Mouse (Mus musculus) left cerebral cortex, postnatal 36 days (tissue): ENCODE measurements at regions not wholly inside any gene's neighbourhood (a gene's known extent, or its start where the extent isn't known, plus 50 kb on each side); places are given as distances from the start of the nearest gene placed in this dataset.
A peak's percentile ranks its signal among the peaks of the same experiment; 100 is the strongest.

ENCODE experiments used
- DNase-seq, 2 experiments: peaks; one replicate each; pipeline ENCODE4 v3.0.0; 2021 to 2022; ENCODE audit warnings: low spot score in 2 of 2, mixed read lengths in 1 of 2
- intact Hi-C: fragments of 180-260 bp; cut with DNase I; formaldehyde crosslinking; loops from one replicate; pipeline ENCODE4 v1.15.1; 2025

DNA sequence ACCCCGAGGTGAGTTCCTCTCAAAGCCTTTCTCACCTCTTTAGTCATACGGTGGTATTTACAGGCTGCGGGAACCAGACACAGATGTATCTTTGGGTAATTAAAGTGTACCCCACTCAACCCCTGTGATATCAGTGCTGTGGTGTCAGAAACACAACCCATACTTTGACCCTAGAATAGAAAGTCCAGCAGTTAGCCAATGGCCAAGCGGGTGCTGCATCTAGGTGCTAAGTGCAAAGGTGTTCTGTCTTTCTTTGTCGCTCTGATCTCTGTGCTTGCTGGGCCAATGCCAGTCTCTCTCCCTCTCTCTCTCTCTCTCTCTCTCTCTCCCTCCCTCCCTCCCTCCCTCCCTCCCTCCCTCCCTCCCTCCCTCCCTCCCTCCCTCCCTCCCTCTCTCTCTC is 107.6 kb downstream of the Cxcl12 start:
- intact Hi-C loops: no loop called here
- DNase-seq: no peak

DNA sequence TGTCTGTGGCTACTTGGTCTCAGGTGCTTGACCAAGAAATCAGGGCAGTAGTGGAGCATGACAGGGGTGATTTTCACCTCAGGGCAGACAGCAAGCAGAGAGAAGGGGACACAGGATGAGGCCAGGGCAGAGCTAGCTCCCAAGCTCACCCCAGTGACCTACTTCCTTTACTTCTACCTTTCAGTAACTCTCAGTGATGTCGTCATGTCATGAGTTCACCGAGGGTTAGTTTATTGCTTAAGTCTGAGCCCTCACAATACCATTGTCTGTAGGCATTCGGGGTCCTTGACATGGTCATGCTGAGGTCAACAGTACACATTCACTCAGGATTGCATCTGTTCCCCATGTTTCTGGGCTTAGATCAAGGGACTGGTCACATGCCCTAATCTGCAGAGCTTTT is 108.5 kb downstream of the Cxcl12 start:
- no peak for DNase-seq
- intact Hi-C loops: no loop called here

DNA sequence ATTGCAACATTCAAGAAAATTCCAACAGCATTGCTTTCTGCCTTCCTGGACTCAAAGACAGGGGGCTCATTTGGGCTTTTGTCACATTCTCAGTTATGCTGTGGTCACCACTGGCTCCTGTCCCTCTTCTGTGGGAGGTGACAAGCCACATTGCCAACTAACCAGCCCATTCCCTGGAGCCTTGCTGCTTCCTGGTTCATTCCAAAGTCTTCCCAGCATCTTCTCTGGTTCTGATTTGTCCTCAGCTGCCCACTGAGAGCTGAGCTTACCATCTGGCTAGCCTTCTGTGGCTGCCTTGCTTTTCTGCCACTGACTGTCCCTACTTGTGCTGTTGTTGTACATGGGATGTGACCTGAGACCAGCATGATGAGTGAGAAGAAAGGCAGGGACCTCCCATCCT is 111.0 kb downstream of the Cxcl12 start:
- intact Hi-C loops: no loop called here

DNA sequence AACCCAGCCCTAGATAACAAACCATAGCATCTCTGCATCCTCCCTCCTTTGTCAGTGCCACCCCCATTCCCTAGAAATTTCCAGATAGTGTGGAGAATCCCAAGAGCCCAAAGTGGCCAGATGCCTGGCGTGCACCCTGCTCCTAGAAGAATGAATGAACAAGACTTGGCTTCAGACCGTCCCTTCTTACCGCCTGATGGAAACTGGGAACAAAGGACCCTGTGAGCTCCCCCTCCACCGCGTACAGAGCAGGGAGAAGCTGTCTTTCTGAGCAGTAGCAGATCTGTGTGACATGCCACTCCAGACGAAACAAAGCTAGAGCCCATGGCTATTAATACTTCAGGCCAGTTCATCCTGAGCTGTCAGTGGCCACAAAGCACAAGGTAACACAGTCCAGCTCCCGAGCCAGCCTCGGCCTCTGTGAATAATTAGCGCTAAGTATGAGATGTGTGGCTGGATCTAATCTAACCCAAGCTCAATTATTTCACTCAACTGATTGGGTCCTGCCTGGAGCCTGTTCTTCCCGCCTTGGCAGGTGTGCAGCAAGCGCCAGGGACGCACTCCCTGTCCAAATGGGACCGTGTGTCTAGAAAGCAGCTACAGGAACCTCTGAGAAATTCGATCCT is 111.6 kb downstream of the Cxcl12 start:
- intact Hi-C loops: no loop called here
- DNase-seq: no peak

More for the DNA sequence above, 111.0 kb downstream of the Cxcl12 start:
- DNase-seq: peak; percentile 29 to 35

DNA sequence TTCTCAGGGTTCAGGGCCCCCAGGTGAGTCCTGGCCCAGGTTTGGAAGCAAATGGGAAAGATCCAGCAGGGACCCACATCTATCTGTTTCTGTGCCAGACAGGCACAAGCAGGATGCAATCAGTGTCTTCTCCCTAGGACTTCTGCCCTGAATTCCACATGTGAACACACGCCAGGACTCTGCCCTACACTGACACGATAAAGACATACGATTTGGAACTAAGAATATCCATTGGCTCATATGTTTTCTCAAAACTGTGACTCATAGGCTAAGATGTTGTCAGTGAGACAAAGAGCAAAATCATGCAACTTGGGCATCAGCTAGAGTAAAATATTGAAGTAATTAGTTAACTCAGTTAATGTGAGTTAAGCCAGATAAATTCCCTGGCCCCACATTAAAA is 112.6 kb downstream of the Cxcl12 start:
- DNase-seq: no peak
- intact Hi-C loops: no loop called here

DNA sequence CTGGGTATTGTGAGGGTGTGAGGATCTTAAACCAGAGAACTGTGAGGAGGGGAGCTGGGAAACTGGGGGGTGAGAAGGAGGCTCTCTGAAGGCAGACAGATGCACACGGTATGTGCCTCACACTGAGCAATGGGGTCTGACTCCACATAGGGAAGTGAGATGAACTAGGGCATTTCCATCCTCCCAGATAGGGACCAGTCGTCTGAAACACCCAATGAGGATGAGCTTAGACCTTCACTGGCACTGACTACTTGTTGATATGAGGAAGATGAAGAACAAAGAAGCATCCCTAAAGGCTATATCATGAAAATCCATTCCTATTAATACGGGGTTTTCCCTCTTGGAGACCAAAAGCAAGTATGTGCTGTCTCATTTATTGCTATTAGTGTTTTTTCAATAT is 115.3 kb downstream of the Cxcl12 start:
- intact Hi-C loops: no loop called here

DNA sequence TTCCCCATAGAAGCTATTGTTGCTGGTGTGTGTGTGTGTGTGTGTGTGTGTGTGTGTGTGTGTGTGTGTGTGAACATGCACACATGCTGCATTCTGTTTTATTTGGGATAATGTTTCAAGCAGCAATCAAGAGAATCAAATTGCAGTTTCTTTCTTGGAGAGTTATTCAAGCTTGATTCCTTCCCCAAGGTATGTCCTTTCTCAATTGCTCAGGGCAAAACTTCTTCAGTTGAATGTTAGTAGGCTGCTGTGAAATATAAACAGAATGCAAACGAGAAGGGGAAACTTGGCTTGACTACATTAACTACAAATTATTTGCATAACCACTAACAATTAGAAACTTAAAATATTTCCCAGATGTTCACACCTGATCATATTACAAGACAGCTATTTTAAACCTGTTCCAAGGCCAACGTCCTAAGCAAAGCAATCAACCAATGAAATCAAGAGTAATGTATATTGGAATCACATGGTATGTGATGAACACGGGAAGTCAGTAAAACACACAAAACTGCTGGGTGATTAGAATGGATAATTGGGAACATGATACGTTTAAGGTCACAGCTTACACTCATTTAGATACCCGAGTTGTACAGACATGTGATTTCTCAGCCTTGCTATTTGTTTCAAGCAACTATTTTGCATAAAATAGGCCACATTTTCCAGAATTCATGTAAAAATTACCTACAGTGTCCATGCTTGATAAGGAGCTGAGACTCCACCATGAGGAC is 116.2 kb downstream of the Cxcl12 start:
- no peak for DNase-seq
- intact Hi-C loops: no loop called here

More for the DNA sequence above, 115.3 kb downstream of the Cxcl12 start:
- no peak for DNase-seq

DNA sequence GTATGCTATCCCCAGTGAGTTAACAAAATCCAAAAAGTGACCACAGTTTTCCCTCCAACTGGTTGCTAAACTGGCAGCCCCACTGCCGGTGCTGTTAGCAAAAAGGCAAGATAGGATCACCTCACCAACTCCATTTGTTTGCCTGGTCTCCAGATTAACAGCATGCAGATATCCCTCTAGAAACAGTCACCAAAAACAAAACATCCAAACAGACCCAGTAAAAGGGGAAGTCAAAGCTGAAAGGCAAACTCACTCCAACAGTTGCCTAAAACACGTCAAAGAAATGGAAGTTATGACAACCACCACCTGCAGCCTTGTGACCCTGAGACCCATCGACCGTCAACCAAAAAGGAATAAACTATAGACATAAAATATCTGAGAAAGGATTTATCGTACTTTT is 119.1 kb downstream of the Cxcl12 start:
- no peak for DNase-seq
- intact Hi-C loops: no loop called here

DNA sequence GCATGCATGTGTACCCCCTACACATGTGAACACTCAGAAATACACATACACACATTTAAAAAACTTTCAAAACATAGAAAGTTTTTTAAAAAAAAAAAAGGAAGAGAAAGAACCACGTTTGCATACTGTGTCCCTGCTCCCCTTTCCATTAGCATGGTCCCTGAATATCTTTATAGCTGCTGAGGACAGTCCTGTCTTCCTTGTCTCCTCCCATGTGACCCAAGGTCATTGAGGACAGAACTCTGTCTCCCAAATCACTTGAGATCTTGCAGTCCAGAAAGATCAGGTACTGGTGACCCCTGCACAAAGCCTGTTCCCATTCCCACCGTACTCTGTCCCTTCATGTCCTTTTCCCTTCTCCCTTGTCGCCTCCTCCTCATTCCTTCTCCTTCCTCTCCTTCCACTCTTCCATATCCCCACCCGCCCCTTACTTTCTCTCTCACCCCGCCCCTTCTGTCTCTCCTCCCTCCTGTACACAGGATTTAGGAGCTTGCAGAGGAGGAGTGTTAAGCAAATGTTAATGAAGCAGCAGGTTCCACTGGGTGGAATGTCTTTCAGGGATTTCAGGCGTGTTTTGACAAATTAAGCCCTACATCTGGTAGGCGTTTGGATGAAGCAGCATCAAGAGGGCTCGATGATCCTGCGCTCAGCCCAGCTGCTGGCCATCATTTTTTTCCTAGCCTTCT is 125.6 kb downstream of the Cxcl12 start:
- intact Hi-C loops: no loop called here
- no peak for DNase-seq

DNA sequence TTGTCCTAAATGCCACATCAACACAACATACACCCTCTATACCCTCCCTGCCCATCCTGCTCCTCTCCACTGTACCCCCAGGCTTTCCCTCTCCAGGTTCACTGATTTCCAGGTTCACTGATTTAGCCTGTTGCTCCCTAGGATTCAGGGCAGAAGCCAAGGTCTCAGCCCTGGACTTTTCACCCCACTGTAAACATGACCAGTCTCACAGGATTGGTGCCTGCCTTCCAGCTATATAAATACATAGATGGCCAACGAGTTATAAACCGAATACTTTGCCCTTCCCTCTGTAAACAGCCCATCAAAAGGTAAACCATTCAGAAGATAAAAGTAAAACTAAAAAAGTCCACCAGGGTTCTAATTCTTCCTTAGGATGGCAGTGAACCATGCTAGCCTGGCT is 129.6 kb downstream of the Cxcl12 start:
- no peak for DNase-seq
- intact Hi-C loops: no loop called here

DNA sequence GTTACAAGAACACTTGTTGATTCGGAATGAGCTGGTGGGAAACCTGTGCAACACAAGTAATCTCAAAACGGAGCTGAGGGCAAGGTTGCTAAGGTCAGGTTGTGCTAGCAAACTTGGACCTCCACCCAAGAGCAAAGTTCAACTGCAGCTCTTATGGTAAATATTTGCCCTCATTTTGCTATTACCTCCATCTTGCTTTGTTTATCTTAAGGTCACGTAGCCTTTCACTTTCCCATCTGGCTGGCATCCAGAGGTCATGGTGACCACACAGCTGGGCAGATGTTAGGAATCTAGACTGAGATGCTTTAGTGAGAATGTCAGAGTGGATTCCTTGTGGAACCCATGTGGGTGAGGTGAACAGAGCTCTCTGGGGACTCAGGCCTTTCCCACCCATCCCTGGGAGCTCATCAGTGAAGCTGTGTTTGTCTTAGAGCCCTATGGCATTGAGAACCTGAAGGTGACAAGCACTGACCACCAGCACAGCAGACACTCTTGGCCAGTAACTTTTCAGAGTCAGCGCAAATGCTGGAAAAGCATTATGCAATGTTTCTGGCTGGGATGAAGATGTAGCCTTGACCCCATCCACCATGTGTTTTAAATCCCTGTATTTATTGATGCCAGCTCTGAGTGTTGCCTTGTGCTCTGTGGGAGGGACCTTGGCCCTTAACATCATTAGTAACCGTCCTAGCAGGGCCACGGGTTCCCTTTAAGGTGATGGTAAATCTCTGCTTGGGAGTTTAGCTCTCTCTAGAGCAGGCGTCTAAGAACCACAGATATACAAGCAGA is 131.4 kb downstream of the Cxcl12 start:
- intact Hi-C loops: no loop called here
- no peak for DNase-seq

DNA sequence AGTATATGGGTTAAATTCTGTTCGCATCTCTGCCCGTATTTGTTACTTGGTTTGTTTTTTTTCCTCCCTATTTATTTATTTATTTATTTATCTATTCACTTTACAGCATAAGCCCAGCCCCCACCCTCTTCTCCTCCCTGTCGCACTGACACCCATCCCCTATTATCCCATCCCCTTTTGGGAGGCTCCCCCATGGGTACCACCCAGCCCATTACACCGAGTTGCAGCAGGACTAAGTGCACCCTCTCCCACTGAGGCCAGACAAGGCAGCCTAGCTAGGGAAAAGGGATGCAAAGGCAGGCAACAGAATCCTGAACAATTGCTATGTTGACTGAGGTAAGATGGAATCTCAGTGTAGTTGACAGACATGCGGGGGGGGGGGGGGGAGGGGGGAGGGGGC is 135.0 kb downstream of the Cxcl12 start:
- intact Hi-C loops: no loop called here
- DNase-seq: no peak

DNA sequence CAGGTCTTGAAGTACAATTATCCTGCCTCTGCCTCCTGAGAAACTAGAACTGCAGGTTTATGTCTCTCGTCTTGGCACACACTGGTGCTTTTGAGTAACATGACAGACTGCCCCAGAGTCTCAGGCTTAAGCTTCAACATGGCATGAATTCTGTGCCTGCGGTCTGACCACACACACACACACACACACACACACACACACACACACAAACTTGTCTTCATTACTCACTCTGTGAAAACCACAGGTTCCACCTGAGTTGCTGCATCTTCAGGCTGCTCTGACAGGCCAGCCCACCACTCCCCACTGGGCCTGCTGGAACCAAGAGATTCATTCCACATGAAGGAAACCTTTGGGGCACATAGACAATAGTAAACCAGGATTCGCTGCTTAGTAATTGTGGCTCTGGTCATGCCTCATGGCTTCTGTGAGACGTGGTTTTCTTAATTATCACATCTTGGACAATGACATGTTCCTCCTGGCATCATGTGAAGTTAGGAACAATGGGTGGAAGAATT is 137.5 kb downstream of the Cxcl12 start:
- DNase-seq: no peak
- intact Hi-C loops: no loop called here

DNA sequence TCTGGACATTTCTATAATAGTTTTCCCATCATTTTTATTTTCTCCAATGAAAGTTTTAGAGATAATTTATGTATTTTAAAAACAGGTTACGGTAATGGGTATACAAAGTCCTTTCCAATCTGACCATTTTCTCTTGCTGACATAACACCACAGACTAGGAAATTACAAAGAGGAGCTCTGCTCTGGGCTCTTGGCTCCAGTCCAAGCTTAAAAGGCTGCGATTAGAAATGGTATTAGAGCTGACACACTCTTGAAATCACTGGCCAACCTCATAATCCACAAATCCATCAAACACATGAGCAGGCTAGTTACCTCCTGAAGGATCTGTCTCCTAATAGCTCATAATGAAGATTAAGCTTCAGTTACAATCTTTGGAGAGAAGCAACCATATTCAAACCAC is 140.3 kb downstream of the Cxcl12 start:
- intact Hi-C loops: no loop called here
- DNase-seq: no peak

DNA sequence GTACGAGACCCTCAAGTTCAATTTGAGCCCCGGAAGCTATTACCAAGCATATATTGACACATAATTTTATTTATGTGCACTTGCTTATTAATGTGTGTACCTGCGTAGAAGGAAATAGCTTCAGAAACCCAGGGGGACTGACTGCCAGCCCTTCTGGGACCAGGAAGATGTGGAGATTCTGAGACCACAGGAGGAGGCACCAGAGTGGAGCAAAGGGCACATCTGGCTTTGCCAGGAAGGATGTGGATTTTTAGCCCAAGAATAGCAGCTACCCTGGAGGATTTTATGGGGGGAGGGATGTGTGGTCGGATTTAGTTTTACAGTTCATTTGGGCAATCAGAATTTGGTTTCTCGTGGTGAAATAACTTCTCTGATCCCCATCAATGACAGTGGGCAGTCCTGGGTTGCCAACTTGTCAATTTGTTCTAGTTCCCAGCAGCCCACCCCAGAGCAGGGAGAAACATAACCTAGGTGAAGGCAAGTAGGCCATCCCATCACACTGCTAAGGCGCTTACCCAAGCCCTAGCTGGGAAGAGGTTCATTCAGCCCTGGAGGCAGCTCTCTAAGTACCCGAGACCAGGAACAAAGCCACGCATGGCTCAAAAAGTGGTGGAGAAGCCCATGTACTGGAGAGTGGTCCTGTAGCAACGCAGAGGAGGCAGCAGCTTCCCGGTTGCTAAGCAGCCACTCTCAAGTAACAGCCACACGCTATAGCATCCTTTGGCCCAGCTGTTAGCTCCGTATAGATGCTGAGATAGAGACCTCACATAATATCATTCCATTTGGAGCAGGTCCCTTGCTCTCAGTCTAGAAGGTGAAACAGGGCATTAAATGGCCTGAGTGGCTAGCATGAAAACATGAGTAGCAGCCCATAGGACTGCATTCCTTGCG is 144.8 kb downstream of the Cxcl12 start:
- DNase-seq: peak; percentile 23 to 41
- intact Hi-C loops: no loop called here

DNA sequence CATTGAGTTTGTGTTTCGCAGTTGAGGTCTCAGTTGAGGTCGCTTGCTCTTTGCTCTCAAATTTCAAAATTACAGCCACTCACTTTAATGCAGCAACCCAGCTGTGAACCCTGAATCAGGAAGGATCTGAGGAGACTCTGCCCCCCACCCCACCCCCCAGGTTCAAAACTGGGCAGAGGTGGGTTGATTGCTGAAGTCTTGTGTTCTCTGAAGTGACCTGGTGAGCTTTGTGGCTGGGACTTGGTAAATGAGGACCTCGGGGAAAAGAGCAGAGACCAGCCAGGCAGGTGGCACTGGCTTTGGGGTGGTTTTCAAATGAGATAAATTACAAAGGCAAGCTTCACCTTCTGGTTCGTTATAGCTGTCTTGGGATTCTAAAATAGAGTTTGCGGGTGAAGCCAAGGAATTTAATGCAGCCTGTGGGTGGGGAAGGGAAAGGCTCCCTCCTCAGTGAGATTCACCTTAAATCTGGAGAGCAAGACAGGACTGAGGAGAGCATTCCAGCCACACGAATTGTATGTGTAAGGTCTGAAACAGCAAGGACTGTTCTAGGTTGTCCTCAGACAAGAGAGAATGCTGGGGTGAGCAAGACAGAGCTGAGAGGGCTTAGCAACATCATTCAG is 145.7 kb downstream of the Cxcl12 start:
- intact Hi-C loops: no loop called here
- peak in 1 of 2 experiments; percentile 27 for DNase-seq

DNA sequence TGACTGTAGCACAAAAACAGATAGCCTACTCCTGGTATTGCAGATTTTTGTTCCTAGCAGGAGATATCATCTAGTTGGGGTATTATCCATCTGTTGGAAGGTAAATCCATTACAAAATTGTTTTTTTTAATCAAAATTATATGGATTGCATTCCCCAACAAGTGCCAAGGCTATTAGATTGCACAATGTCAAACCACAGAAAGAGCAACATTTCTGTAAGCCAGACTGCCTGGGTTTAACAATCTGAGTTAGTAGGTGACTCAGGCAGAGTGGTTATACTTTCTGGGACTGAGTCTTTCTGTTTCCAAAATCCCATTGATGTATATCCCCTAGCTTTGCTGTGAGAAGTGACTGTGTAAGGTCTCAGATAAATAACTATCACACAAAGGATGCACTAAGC is 155.0 kb downstream of the Cxcl12 start:
- intact Hi-C loops: no loop called here

DNA sequence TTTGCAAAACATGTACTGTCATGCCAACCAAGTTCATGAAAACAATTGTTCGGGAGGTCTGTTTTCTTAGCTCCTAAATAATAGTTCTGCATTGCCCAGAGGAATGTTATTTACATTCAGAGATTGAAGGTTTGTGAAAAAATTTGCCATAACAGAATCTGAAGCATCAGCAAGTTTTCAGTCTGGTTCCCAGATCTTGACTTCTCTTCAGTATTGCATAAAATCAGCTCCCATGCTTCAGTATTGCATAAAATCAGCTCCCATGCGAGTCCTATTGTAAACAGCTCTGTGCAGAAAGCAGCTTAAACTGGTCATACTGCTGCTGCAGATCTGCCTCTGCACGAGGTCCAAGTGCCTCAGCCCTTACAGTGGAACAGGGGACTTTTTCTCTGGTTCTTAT is 155.5 kb downstream of the Cxcl12 start:
- no peak for DNase-seq
- intact Hi-C loops: no loop called here

More for the DNA sequence above, 155.0 kb downstream of the Cxcl12 start:
- no peak for DNase-seq
